Mouse (Mus musculus) intestine, embryonic 15.5 days (tissue): ENCODE measurements around the gene Bloc1s3. TPM values are rescaled to one million over a fixed set of nuclear protein-coding genes. Genes with fewer than 3 reads are reported as not detected.

Source experiments
- ATAC-seq: fragments of 200-750 bp; cut with Nextera tagmentation; 2 replicates; pipeline ENCODE4 v1.8.0; 2017; ENCODE audit warnings: moderate TSS enrichment, moderate library complexity
- H3K27ac ChIP-seq: fragments of 300-500 bp; sonication (generic); 2 replicates; pipeline ENCODE4 v1.5.1; 2015; ENCODE audit warnings: mild to moderate bottlenecking, inconsistent platforms
- H3K27me3 ChIP-seq: fragments of 300-500 bp; sonication (generic); replicated peaks from 2 replicates; pipeline ENCODE4 v1.6.1; 2015; ENCODE audit warnings: inconsistent platforms
- H3K36me3 ChIP-seq: fragments of 300-500 bp; sonication (generic); 2 replicates; pipeline ENCODE4 v1.6.1; 2015; ENCODE audit warnings: inconsistent platforms
- H3K4me1 ChIP-seq: fragments of 300-500 bp; sonication (generic); replicated peaks from 2 replicates; pipeline ENCODE4 v1.6.1; 2015; ENCODE audit warnings: inconsistent platforms
- H3K4me2 ChIP-seq: fragments of 300-500 bp; sonication (generic); replicated peaks from 2 replicates; pipeline ENCODE4 v1.6.1; 2015; ENCODE audit warnings: mild to moderate bottlenecking, inconsistent platforms
- H3K4me3 ChIP-seq: fragments of 300-500 bp; sonication (generic); replicated peaks from 2 replicates; pipeline ENCODE4 v1.5.1; 2015; ENCODE audit warnings: inconsistent platforms
- H3K9ac ChIP-seq: fragments of 300-500 bp; sonication (generic); 2 replicates; pipeline ENCODE4 v1.6.1; 2015; ENCODE audit warnings: inconsistent platforms
- H3K9me3 ChIP-seq: fragments of 300-500 bp; sonication (generic); 2 replicates; pipeline ENCODE4 v1.6.1; 2016; ENCODE audit warnings: inconsistent platforms
- WGBS: fragments of 180-500 bp; shearing (Covaris S2); methylation state at CpG from one replicate; pipeline ENCODE4 v1.1.7; 2015; 5-methylcytosine and 5-hydroxymethylcytosine counted together
- polyA plus RNA-seq: library from polyadenylated mRNA; unstranded; fragments of >200 nt; fragmentation: Nextera tagmentation; extraction: Ambion mirVana; gene quantifications from 2 replicates; pipeline ENCODE4 v1.2.1, GENCODE M21; 2015

Gene Bloc1s3
- polyA plus RNA-seq, 1 experiment from 2014 or later, result 2.2 TPM

- Histone ChIP-seq H3K4me1 (0 out of 2 replicates have a peak, but pooled peaks cover 9% of the 10 kb centered on the region), H3K9ac (no peak overlapping the region), H3K9me3 (no peaks in the 10 kb centered on the region), H3K27ac (no peak overlapping the region), H3K27me3 (peaks cover 57% of the 10 kb centered on the region), H3K4me2 (no peak overlapping the region), H3K36me3 (no peaks in the 10 kb centered on the region), H3K4me3 (no peak overlapping the region)
- WGBS, result 25% methylated on average over 23 of the region's 23 CpGs
- no peak for ATAC-seq
These were observed 38.8 kb downstream of the Bloc1s3 start for GRCm38 (mm10) chr7:19469404-19469803.

DNA sequence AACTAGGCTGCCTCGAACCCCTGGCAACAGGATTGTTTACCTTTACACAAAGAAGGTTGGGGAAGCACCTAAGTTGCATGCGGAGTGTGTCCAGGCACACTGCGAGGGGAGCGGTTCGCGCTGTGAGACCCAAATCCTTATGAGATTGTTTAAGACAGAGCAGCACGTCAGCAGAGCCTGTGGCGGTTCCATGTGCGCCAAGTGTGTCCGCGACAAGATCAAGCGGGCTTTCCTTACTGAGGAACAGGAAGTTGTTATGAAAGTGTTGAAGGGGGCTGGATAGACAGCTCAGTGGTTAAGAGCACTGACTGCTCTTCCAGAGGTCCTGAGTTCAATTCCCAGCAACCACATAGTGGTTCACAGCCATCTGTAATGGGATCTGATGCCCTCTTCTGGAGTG, 39.9 kb downstream of the Bloc1s3 start:
- 0 out of 2 replicates have a peak, but pooled peaks cover 8% of the 10 kb centered on the region for H3K4me1 ChIP-seq
- no peaks in the 10 kb centered on the region for H3K9me3 ChIP-seq
- no peak for ATAC-seq
- H3K27ac ChIP-seq, result no peak overlapping the region
- H3K4me3 ChIP-seq, result no peak overlapping the region
- H3K36me3 ChIP-seq, result no peaks in the 10 kb centered on the region
- H3K27me3 ChIP-seq, result peaks cover 51% of the 10 kb centered on the region
- H3K4me2 ChIP-seq, result no peak overlapping the region
- 66% methylated on average over 12 of the region's 12 CpGs for WGBS
- H3K9ac ChIP-seq, result no peak overlapping the region

DNA sequence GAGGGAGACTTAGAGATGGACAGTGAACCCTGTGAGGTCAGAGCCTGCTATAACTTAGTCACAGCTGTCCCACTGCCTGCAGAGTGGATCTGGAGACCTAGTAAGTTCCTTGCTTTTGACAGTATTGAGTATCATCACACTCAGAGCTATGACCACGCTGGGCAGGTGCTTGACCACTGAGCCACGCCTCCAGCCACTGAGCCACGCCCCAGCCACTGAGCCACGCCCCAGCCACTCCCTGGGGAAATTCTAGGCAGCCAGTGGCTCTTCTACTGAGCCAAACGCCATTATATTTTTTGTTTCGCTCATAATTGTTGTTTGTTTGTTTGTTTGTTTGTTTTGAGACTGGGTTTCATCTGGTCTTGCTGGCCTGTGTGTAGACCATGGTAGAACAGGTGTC, 40.5 kb downstream of the Bloc1s3 start:
- Histone ChIP-seq H3K4me3 (no peak overlapping the region), H3K4me1 (0 out of 2 replicates have a peak, but pooled peaks cover 8% of the 10 kb centered on the region), H3K27me3 (peaks cover 45% of the 10 kb centered on the region), H3K36me3 (no peaks in the 10 kb centered on the region), H3K9me3 (no peaks in the 10 kb centered on the region), H3K9ac (no peak overlapping the region), H3K4me2 (no peak overlapping the region), H3K27ac (no peak overlapping the region)
- ATAC-seq, result no peak
- 35% methylated on average over 6 of the region's 6 CpGs for WGBS

- Histone ChIP-seq H3K9me3 (no peaks in the 10 kb centered on the region), H3K27me3 (peaks cover 35% of the 10 kb centered on the region), H3K4me2 (no peak overlapping the region), H3K36me3 (no peaks in the 10 kb centered on the region), H3K4me3 (no peak overlapping the region), H3K9ac (no peak overlapping the region), H3K4me1 (0 out of 2 replicates have a peak, but pooled peaks cover 8% of the 10 kb centered on the region), H3K27ac (no peak overlapping the region)
- 63% methylated on average over 5 of the region's 5 CpGs for WGBS
- ATAC-seq, result no peak
These were observed 41.5 kb downstream of the Bloc1s3 start for GRCm38 (mm10) chr7:19466602-19467145.

DNA sequence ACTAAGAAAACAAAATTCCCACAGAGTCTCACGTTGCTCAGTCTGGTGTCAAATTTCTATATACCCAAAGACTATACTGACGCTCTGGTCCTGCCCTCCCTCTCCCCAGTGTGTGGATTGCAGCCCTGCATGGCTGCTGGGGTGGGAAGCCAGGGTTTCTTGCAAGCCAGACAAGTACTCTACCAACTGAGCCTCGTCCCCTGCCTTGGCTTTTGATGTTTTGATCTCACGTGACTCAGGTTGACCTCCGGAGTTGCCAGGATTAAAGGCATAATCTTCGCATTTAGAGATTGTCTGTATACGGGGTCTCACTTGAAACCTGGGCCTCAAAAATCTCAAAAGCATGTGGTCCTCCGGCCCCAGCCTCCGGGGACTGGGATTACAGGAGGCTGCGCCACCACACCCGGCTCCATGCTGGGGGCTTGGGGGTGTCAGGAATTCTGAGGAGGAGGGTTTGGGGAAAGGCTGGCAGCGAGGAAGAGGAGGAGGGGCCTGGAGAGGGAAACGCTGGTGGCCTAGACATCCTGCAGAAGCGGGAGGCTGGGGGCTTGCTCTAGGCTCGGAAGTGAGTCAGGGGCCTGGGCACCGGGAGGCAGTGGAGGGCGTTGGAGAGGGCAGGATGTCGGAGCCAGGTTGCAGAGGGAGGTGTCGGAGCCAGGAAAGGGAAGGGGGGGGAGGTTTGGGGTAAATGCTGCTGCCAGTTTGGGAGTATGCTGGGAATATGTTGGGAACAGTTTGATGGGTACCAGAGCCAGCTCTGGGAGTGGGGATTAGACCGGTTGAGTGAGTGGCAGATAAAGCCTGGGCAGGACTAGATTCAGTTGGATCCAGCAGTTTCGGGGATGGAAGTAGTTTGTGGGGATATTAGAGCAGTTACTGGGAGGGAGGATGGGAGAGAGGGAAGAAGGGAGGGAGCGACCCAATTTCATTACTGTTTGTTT, 43.5 kb downstream of the Bloc1s3 start:
- Histone ChIP-seq H3K36me3 (no peaks in the 10 kb centered on the region), H3K4me2 (peak overlapping the region; percentile 33), H3K4me3 (0 out of 2 replicates have a peak overlapping the region, but pooled peaks have one; percentile 6), H3K4me1 (peaks cover 8% of the 10 kb centered on the region; the same call in 1 of the 2 replicates), H3K27me3 (peaks cover 19% of the 10 kb centered on the region), H3K9ac (peak overlapping the region; percentile 13; the same call in 1 of the 2 replicates), H3K27ac (0 out of 2 replicates have a peak overlapping the region, but pooled peaks have one; percentile 32), H3K9me3 (no peaks in the 10 kb centered on the region)
- WGBS, result 15% methylated on average over 22 of the region's 22 CpGs
- ATAC-seq, result no peak

DNA sequence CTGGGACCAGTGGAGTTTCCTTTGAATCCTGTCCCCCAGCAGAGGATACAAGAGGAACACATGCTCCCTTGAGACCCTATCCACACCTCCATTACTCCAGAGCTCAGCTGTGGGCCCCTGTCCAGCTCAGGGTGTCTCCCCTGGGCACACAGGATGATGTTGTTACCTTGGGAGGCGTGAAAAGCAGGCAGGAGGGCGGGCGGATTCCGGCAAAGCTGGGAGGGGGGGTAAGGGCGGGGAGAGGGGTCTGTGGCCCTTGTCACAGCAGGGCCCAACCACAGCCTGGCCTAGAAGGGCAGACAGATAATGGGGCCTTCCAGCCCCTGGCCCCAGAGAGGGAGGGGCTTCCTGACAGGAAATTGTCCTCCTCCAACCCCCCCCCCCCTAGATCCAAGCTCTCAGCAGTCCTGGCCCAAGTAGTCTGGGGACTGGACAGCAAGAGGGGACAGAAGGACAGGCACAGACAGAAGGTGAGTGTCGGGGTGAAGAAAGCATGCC, 45.2 kb downstream of the Bloc1s3 start, which contains the start of gene Exoc3l2:
Gene Exoc3l2 (plus strand): TSS at position 448 of the 498 bp plus-strand sequence.
- H3K36me3 ChIP-seq, result no peaks in the 10 kb centered on the region
- no peak within 1 kb of the TSS for H3K9ac ChIP-seq
- no peak within 1 kb of the TSS for H3K27ac ChIP-seq
- 49% methylated on average over 6 of the region's 6 CpGs for WGBS
- peaks cover 11% of the 10 kb centered on the region; the same call in 1 of the 2 replicates for H3K4me1 ChIP-seq
- peaks cover 8% of the 10 kb centered on the region for H3K27me3 ChIP-seq
- H3K4me3 ChIP-seq, result 0 out of 2 replicates have a peak within 1 kb of the TSS, but pooled peaks have one; percentile 6
- 0 out of 2 replicates have a peak within 1 kb of the TSS, but pooled peaks have one; percentile 9 for H3K4me2 ChIP-seq
- no peak for ATAC-seq
- no peaks in the 10 kb centered on the region for H3K9me3 ChIP-seq

GRCm38 (mm10) chr7:19462443-19462842, 45.7 kb downstream of the Bloc1s3 start:
- 0 out of 2 replicates have a peak overlapping the region, but pooled peaks have one; percentile 9 for H3K4me2 ChIP-seq
- 72% methylated on average over 4 of the region's 4 CpGs for WGBS

DNA sequence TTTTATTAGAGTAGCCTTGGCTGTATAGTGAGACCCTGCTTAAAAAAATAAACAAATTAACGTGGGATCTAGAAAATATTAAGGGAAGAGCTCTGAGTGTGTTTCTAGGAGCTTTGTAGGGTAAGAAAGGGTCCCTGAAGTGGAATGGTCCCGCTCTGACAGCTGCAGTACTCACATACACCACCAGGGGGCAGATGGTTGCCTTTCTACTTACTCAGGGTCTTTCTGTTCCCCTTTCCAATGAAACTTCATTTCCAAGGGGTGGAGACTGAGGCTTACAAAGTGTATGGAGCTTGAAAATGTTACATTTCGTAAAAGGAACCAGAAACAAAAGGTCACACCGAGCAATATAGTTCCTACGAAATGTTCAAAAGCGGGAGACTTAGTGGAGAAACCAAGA, 46.7 kb downstream of the Bloc1s3 start:
- no peaks in the 10 kb centered on the region for H3K36me3 ChIP-seq
- no peak for ATAC-seq
- H3K27ac ChIP-seq, result no peak overlapping the region
- H3K27me3 ChIP-seq, result peaks cover 3% of the 10 kb centered on the region; the same call in 1 of the 2 replicates
- peaks cover 23% of the 10 kb centered on the region for H3K4me1 ChIP-seq
- no peak overlapping the region for H3K4me2 ChIP-seq
- no peak overlapping the region for H3K4me3 ChIP-seq
- H3K9me3 ChIP-seq, result no peaks in the 10 kb centered on the region
- no peak overlapping the region for H3K9ac ChIP-seq
- WGBS, result 6% methylated on average over 6 of the region's 6 CpGs

More at GRCm38 (mm10) chr7:19462443-19462842, 45.7 kb downstream of the Bloc1s3 start:
- no peak overlapping the region for H3K9ac ChIP-seq
- peaks cover 4% of the 10 kb centered on the region for H3K27me3 ChIP-seq
- H3K27ac ChIP-seq, result no peak overlapping the region
- peaks cover 15% of the 10 kb centered on the region for H3K4me1 ChIP-seq
- no peak overlapping the region for H3K4me3 ChIP-seq
- no peak for ATAC-seq
- no peaks in the 10 kb centered on the region for H3K36me3 ChIP-seq
- H3K9me3 ChIP-seq, result no peaks in the 10 kb centered on the region

GRCm38 (mm10) chr7:19460500-19460899, 47.7 kb downstream of the Bloc1s3 start:
- Histone ChIP-seq H3K27me3 (no peaks in the 10 kb centered on the region; the same call in 1 of the 2 replicates), H3K4me1 (peaks cover 23% of the 10 kb centered on the region), H3K27ac (no peak overlapping the region), H3K4me2 (no peak overlapping the region), H3K36me3 (peaks cover 3% of the 10 kb centered on the region; the same call in 1 of the 2 replicates), H3K9ac (no peak overlapping the region), H3K4me3 (no peak overlapping the region), H3K9me3 (no peaks in the 10 kb centered on the region)
- no peak for ATAC-seq
- WGBS, result 63% methylated on average over 1 of the region's 1 CpGs

GRCm38 (mm10) chr7:19459144-19459870, 48.9 kb downstream of the Bloc1s3 start:
- peak overlapping the region; percentile 92 for H3K4me3 ChIP-seq
- peak overlapping the region; percentile 58; the same call in 1 of the 2 replicates for H3K27ac ChIP-seq
- peak overlapping the region; percentile 90 for H3K9ac ChIP-seq
- whole genome bisulfite sequencing, result 24% methylated on average over 6 of the region's 6 CpGs
- no peaks in the 10 kb centered on the region for H3K27me3 ChIP-seq
- H3K9me3 ChIP-seq, result no peaks in the 10 kb centered on the region
- peaks cover 3% of the 10 kb centered on the region; the same call in 1 of the 2 replicates for H3K36me3 ChIP-seq
- H3K4me2 ChIP-seq, result peak overlapping the region; percentile 95
- peaks cover 16% of the 10 kb centered on the region for H3K4me1 ChIP-seq
- no peak for ATAC-seq

DNA sequence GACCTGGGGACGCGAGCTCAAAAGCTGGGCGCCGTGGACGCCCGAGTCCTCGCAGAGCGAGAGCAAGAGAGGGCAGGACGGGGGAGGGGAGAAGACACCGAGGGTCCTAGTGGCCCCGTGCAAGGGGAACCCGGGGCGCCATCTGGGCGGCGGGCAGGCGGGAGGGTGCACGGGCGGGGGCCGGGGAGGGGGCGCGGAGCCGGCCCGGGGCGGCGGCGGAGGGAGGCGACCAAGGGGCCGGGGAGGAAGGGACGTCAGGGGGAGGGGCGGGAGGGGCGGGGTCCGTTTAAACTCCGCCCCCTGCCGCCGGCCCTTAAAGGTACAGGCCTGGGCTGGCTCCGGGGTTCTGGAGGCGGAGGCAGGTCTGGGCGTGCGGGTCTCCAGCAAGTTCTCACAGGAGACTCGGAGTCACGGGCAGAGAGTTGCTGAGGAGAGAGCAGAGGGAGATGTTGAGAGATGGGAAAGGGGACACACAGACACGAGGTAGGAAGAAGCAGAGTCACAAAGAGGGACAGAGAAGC, 49.5 kb downstream of the Bloc1s3 start, which contains the start of gene Mark4:
Gene Mark4 (minus strand): TSS at position 231 of the 521 bp plus-strand sequence.
- peak within 1 kb of the TSS; percentile 90 for H3K9ac ChIP-seq
- H3K4me2 ChIP-seq, result peak within 1 kb of the TSS; percentile 95
- peak within 1 kb of the TSS; percentile 92 for H3K4me3 ChIP-seq
- H3K36me3 ChIP-seq, result peaks cover 3% of the 10 kb centered on the region; the same call in 1 of the 2 replicates
- 1% methylated on average over 20 of the region's 42 CpGs for WGBS
- H3K9me3 ChIP-seq, result no peaks in the 10 kb centered on the region
- peak within 1 kb of the TSS; percentile 71 for H3K27ac ChIP-seq
- H3K4me1 ChIP-seq, result peaks cover 16% of the 10 kb centered on the region
- peak; percentile 92 for ATAC-seq
- no peaks in the 10 kb centered on the region for H3K27me3 ChIP-seq
